Mouse (Mus musculus): ENCODE measurements at regions not wholly inside any gene's neighbourhood (a gene's known extent, or its start where the extent isn't known, plus 50 kb on each side); places are given as distances from the start of the nearest gene placed in this dataset.

DNA sequence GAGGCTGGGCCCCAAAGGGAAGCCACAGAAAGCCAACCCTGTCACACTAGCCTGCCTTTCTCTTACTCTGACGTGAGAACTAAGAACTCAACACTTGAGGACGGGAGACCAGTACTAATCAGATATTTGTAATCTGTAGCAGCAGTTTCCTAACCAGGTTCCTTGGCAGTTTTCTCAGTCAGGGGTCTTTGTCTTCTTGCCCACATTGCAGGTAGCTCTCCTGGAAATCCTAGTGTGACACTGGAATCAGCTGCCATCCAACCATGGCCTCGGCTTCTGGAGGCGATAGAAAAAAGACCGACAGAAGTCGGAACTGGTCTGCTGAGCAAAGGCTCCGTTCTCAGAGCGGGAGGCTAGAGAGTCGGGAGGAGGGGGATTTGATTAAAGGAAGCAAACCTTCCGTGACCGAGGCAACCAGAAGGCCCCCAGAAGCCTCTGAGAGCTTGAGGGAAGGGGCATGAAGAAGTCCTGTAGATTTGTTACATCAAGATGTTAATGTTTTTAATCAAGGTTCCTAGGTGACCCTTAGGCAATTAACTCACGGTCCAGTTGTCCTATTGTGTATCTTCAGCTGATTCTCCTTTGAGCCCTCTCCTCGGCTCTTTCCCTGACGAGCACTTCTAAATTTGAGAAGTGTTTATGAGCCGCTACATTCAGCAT is 284.2 kb downstream of the Ndfip2 start:
- TF ChIP-seq UBTF (IDR thresholded peaks at IDR 0.05; ENCODE audit: low read depth, low read length) (no peak), TCF12 (IDR thresholded peaks at IDR 0.05; ENCODE audit: low read depth, low read length) (no peak), MAX (IDR thresholded peaks at IDR 0.05; ENCODE audit: low read length) (no peak), ZC3H11A (IDR thresholded peaks at IDR 0.05; ENCODE audit: low read depth, low read length) (no peak), CTCF (conservative IDR thresholded peaks at IDR 0.05 in 1 of 2, IDR thresholded peaks at IDR 0.05 in 1 of 2; ENCODE audit: low read depth in 2 of 2, low read length in 2 of 2) (no peak), EP300 (IDR thresholded peaks at IDR 0.05; ENCODE audit: low read length) (no peak), MYC (IDR thresholded peaks at IDR 0.05; ENCODE audit: low read depth, low read length) (no peak), HCFC1 (IDR thresholded peaks at IDR 0.05; ENCODE audit: low read depth, low read length) (no peak), RAD21 (IDR thresholded peaks at IDR 0.05; ENCODE audit: low read depth, low read length) (no peak), TBP (conservative IDR thresholded peaks at IDR 0.05; ENCODE audit: low read depth, low read length) (no peak), E2F4 (IDR thresholded peaks at IDR 0.05; ENCODE audit: insufficient replicate concordance, low read depth, low read length) (no peak)

Measured in CH12.LX (cell line).